Mouse (Mus musculus) testis, adult 2 months (tissue): ENCODE results near the gene Adgrg3.

Experiments used
- CTCF ChIP-seq: fragments of 200-500 bp; IDR thresholded peaks from 2 replicates; pipeline ENCODE4 v1.5.1; 2012; ENCODE audit warnings: low read depth, mild to moderate bottlenecking, inconsistent platforms, low read length, moderate library complexity; ENCODE audit not compliant: control insufficient read depth, insufficient read depth, insufficient replicate concordance
- POLR2A ChIP-seq: fragments of 200-500 bp; IDR thresholded peaks from 2 replicates; pipeline ENCODE4 v1.6.1; 2012; ENCODE audit warnings: low read depth, mild to moderate bottlenecking, inconsistent platforms, low read length, moderate library complexity; ENCODE audit not compliant: control insufficient read depth

- TF ChIP-seq CTCF = no peak
- TF ChIP-seq POLR2A = no peak
These were observed 38.9 kb downstream of the Adgrg3 start for GRCm38 (mm10) chr8:95056414-95056813.
